8 mouse cellular contexts compared by ENCODE assay signal in genomic region chr9:32646539-32647258, GRCm38 (mm10). TPM values are rescaled to one million over a fixed set of nuclear protein-coding genes. Genes with fewer than 3 reads are reported as not detected.
DNase-seq lines count a peak whose midpoint lies in the region; ATAC-seq lines count a peak whose summit lies in the region.

No protein-coding gene starts in this region.

- peak; percentile 10 for DNase-seq in forebrain, embryonic 14.5 days (ENCODE audit: low spot score)
- DNase-seq in gastrocnemius, postnatal 25 days: peak; percentile 71
- DNase-seq in kidney, adult 18-20 months: peak; percentile 45
- DNase-seq in lung, postnatal 10 days: peak; percentile 79
- DNase-seq in left cerebral cortex, adult 11 months (ENCODE audit: low spot score): no peak

- ATAC-seq in forebrain, embryonic 14.5 days: no peak
- no peak for ATAC-seq in forebrain, embryonic 13.5 days
- ATAC-seq in forebrain, embryonic 15.5 days (replicated peaks): no peak
- no peak for ATAC-seq in frontal cortex, adult (ENCODE audit: low TSS enrichment)

- no peaks in the 10 kb centered on the region for H3K9me3 ChIP-seq in forebrain, embryonic 14.5 days (replicated peaks; ENCODE audit: control insufficient read depth, low read length)
- H3K9me3 ChIP-seq in forebrain, embryonic 13.5 days (replicated peaks): no peaks in the 10 kb centered on the region
- no peaks in the 10 kb centered on the region for H3K9me3 ChIP-seq in forebrain, embryonic 15.5 days

- no peak overlapping the region for H3K27ac ChIP-seq in forebrain, embryonic 14.5 days (ENCODE audit: low read depth, low read length)
- no peak overlapping the region for H3K27ac ChIP-seq in forebrain, embryonic 13.5 days
- H3K27ac ChIP-seq in forebrain, embryonic 15.5 days (replicated peaks): no peak overlapping the region

- H3K4me2 ChIP-seq in forebrain, embryonic 14.5 days (ENCODE audit: low read length): no peak overlapping the region
- H3K4me2 ChIP-seq in forebrain, embryonic 13.5 days: no peak overlapping the region
- H3K4me2 ChIP-seq in forebrain, embryonic 15.5 days (replicated peaks): no peak overlapping the region

- H3K9ac ChIP-seq in forebrain, embryonic 14.5 days (ENCODE audit: low read length): no peak overlapping the region
- no peak overlapping the region for H3K9ac ChIP-seq in forebrain, embryonic 13.5 days
- no peak overlapping the region for H3K9ac ChIP-seq in forebrain, embryonic 15.5 days (replicated peaks)

- 0 out of 2 replicates have a peak, but pooled peaks cover 10% of the 10 kb centered on the region for H3K27me3 ChIP-seq in forebrain, embryonic 14.5 days (replicated peaks; ENCODE audit: control insufficient read depth, insufficient read depth, low read length)
- H3K27me3 ChIP-seq in forebrain, embryonic 13.5 days: peaks cover 47% of the 10 kb centered on the region
- 0 out of 2 replicates have a peak, but pooled peaks cover 13% of the 10 kb centered on the region for H3K27me3 ChIP-seq in forebrain, embryonic 15.5 days

- H3K4me3 ChIP-seq in forebrain, embryonic 14.5 days (ENCODE audit: low read depth, low read length): no peak overlapping the region
- no peak overlapping the region for H3K4me3 ChIP-seq in forebrain, embryonic 13.5 days
- H3K4me3 ChIP-seq in forebrain, embryonic 15.5 days: no peak overlapping the region

- no peaks in the 10 kb centered on the region for H3K36me3 ChIP-seq in forebrain, embryonic 14.5 days (ENCODE audit: control insufficient read depth, insufficient read depth, low read length)
- H3K36me3 ChIP-seq in forebrain, embryonic 13.5 days (ENCODE audit: poor library complexity, severe bottlenecking): no peaks in the 10 kb centered on the region
- H3K36me3 ChIP-seq in forebrain, embryonic 15.5 days: no peaks in the 10 kb centered on the region

- 54% methylated on average over 11 of the region's 11 CpGs for WGBS in forebrain, embryonic 14.5 days
- 58% methylated on average over 11 of the region's 11 CpGs for WGBS in forebrain, embryonic 13.5 days
- 50% methylated on average over 11 of the region's 11 CpGs for WGBS in forebrain, embryonic 15.5 days

- H3K4me1 ChIP-seq in forebrain, embryonic 14.5 days (ENCODE audit: control insufficient read depth, insufficient read depth, low read length): no peaks in the 10 kb centered on the region
- H3K4me1 ChIP-seq in forebrain, embryonic 13.5 days: no peaks in the 10 kb centered on the region
- H3K4me1 ChIP-seq in forebrain, embryonic 15.5 days: no peaks in the 10 kb centered on the region

RNA-seq across cellular contexts. Expression of gene Ets1, which starts 10.7 kb away (rescaled TPM):
- 14.5 and 18.1 TPM in 2 replicates for polyA plus RNA-seq in forebrain, embryonic 14.5 days (2014; fragmentation: Nextera tagmentation; extraction: Ambion mirVana)
- polyA plus RNA-seq in forebrain, embryonic 13.5 days (2015; fragmentation: Nextera tagmentation; extraction: Ambion mirVana): 16.0 and 16.7 TPM in 2 replicates
- 10 to 100 TPM; 19.1 to 21.7 TPM for total RNA-seq in gastrocnemius, postnatal 25 days (2021)
- polyA plus RNA-seq in forebrain, embryonic 15.5 days (2015; fragmentation: Nextera tagmentation; extraction: Ambion mirVana): 18.9 and 20.3 TPM in 2 replicates
